Mouse (Mus musculus): ENCODE data around the gene Fam92b.
A peak's percentile ranks its signal among the peaks of the same experiment; 100 is the strongest.

Fam92b gene

GRCm38 (mm10) chr8:120213229-120213628, 36.0 kb upstream of the Fam92b start:
- Histone ChIP-seq H3K36me3 (ENCODE audit: insufficient read depth, low read length) (no peaks in the 10 kb centered on the region), H3K27me3 (ENCODE audit: insufficient read depth, low read length) (no peaks in the 10 kb centered on the region), H3K4me1 (replicated peaks; ENCODE audit: low read depth, low read length) (peaks cover 24% of the 10 kb centered on the region), H3K4me3 (replicated peaks; ENCODE audit: low read length) (no peak overlapping the region), H3K9me3 (ENCODE audit: low read length) (no peaks in the 10 kb centered on the region)
- TF ChIP-seq NANOG (IDR thresholded peaks at IDR 0.05; ENCODE audit: borderline replicate concordance, low read length) (no peak), CTCF (conservative IDR thresholded peaks at IDR 0.05; ENCODE audit: low read length) (no peak), POU5F1 (IDR thresholded peaks at IDR 0.05; ENCODE audit: borderline replicate concordance, low read length) (no peak)

- Histone ChIP-seq H3K27me3 (ENCODE audit: insufficient read depth, low read length) (no peaks in the 10 kb centered on the region), H3K36me3 (ENCODE audit: insufficient read depth, low read length) (no peaks in the 10 kb centered on the region), H3K4me1 (replicated peaks; ENCODE audit: low read depth, low read length) (peaks cover 27% of the 10 kb centered on the region), H3K9me3 (ENCODE audit: low read length) (no peaks in the 10 kb centered on the region), H3K4me3 (replicated peaks; ENCODE audit: low read length) (no peak overlapping the region)
- TF ChIP-seq CTCF (conservative IDR thresholded peaks at IDR 0.05; ENCODE audit: low read length): no peak
- no peak for TF ChIP-seq NANOG (IDR thresholded peaks at IDR 0.05; ENCODE audit: borderline replicate concordance, low read length)
- no peak for TF ChIP-seq POU5F1 (IDR thresholded peaks at IDR 0.05; ENCODE audit: borderline replicate concordance, low read length)
These were observed 35.3 kb upstream of the Fam92b start for GRCm38 (mm10) chr8:120212596-120212995.

GRCm38 (mm10) chr8:120211345-120211744, 34.1 kb upstream of the Fam92b start:
- Histone ChIP-seq H3K36me3 (ENCODE audit: insufficient read depth, low read length) (no peaks in the 10 kb centered on the region), H3K4me3 (replicated peaks; ENCODE audit: low read length) (no peak overlapping the region), H3K4me1 (replicated peaks; ENCODE audit: low read depth, low read length) (peaks cover 17% of the 10 kb centered on the region; the same call in 1 of the 2 replicates), H3K9me3 (ENCODE audit: low read length) (no peaks in the 10 kb centered on the region), H3K27me3 (ENCODE audit: insufficient read depth, low read length) (no peaks in the 10 kb centered on the region)
- TF ChIP-seq NANOG (IDR thresholded peaks at IDR 0.05; ENCODE audit: borderline replicate concordance, low read length) (no peak), CTCF (conservative IDR thresholded peaks at IDR 0.05; ENCODE audit: low read length) (no peak), POU5F1 (IDR thresholded peaks at IDR 0.05; ENCODE audit: borderline replicate concordance, low read length) (no peak)

GRCm38 (mm10) chr8:120208113-120208512, 30.8 kb upstream of the Fam92b start:
- H3K4me3 ChIP-seq (replicated peaks; ENCODE audit: low read length): peak overlapping the region; percentile 37; the same call in 1 of the 2 replicates
- no peak for TF ChIP-seq CTCF (conservative IDR thresholded peaks at IDR 0.05; ENCODE audit: low read length)
- no peak for TF ChIP-seq POU5F1 (IDR thresholded peaks at IDR 0.05; ENCODE audit: borderline replicate concordance, low read length)
- TF ChIP-seq NANOG (IDR thresholded peaks at IDR 0.05; ENCODE audit: borderline replicate concordance, low read length): no peak
- no peaks in the 10 kb centered on the region for H3K9me3 ChIP-seq (ENCODE audit: low read length)
- H3K36me3 ChIP-seq (ENCODE audit: insufficient read depth, low read length): no peaks in the 10 kb centered on the region
- H3K4me1 ChIP-seq (replicated peaks; ENCODE audit: low read depth, low read length): peaks cover 17% of the 10 kb centered on the region; the same call in 1 of the 2 replicates
- 0 out of 2 replicates have a peak, but pooled peaks cover 5% of the 10 kb centered on the region for H3K27me3 ChIP-seq (ENCODE audit: insufficient read depth, low read length)

GRCm38 (mm10) chr8:120207364-120207763, 30.1 kb upstream of the Fam92b start:
- Histone ChIP-seq H3K4me1 (replicated peaks; ENCODE audit: low read depth, low read length) (peaks cover 17% of the 10 kb centered on the region; the same call in 1 of the 2 replicates), H3K36me3 (ENCODE audit: insufficient read depth, low read length) (no peaks in the 10 kb centered on the region), H3K4me3 (replicated peaks; ENCODE audit: low read length) (no peak overlapping the region), H3K27me3 (ENCODE audit: insufficient read depth, low read length) (0 out of 2 replicates have a peak, but pooled peaks cover 5% of the 10 kb centered on the region), H3K9me3 (ENCODE audit: low read length) (peaks cover 6% of the 10 kb centered on the region)
- no peak for TF ChIP-seq NANOG (IDR thresholded peaks at IDR 0.05; ENCODE audit: borderline replicate concordance, low read length)
- TF ChIP-seq CTCF (conservative IDR thresholded peaks at IDR 0.05; ENCODE audit: low read length): peak; percentile 30

GRCm38 (mm10) chr8:120205916-120206315, 28.6 kb upstream of the Fam92b start:
- H3K9me3 ChIP-seq (ENCODE audit: low read length): peaks cover 20% of the 10 kb centered on the region
- peaks cover 9% of the 10 kb centered on the region; the same call in 1 of the 2 replicates for H3K4me1 ChIP-seq (replicated peaks; ENCODE audit: low read depth, low read length)
- 0 out of 2 replicates have a peak, but pooled peaks cover 5% of the 10 kb centered on the region for H3K27me3 ChIP-seq (ENCODE audit: insufficient read depth, low read length)
- no peaks in the 10 kb centered on the region for H3K36me3 ChIP-seq (ENCODE audit: insufficient read depth, low read length)
- no peak for TF ChIP-seq NANOG (IDR thresholded peaks at IDR 0.05; ENCODE audit: borderline replicate concordance, low read length)
- TF ChIP-seq POU5F1 (IDR thresholded peaks at IDR 0.05; ENCODE audit: borderline replicate concordance, low read length): no peak
- no peak for TF ChIP-seq CTCF (conservative IDR thresholded peaks at IDR 0.05; ENCODE audit: low read length)
- no peak overlapping the region for H3K4me3 ChIP-seq (replicated peaks; ENCODE audit: low read length)

- TF ChIP-seq NANOG (IDR thresholded peaks at IDR 0.05; ENCODE audit: borderline replicate concordance, low read length) (no peak), CTCF (conservative IDR thresholded peaks at IDR 0.05; ENCODE audit: low read length) (no peak), POU5F1 (IDR thresholded peaks at IDR 0.05; ENCODE audit: borderline replicate concordance, low read length) (no peak)
- H3K36me3 ChIP-seq (ENCODE audit: insufficient read depth, low read length): no peaks in the 10 kb centered on the region
- 0 out of 2 replicates have a peak, but pooled peaks cover 5% of the 10 kb centered on the region for H3K27me3 ChIP-seq (ENCODE audit: insufficient read depth, low read length)
- H3K4me1 ChIP-seq (replicated peaks; ENCODE audit: low read depth, low read length): peaks cover 8% of the 10 kb centered on the region; the same call in 1 of the 2 replicates
- no peak overlapping the region for H3K4me3 ChIP-seq (replicated peaks; ENCODE audit: low read length)
- peaks cover 31% of the 10 kb centered on the region for H3K9me3 ChIP-seq (ENCODE audit: low read length)
These were observed 27.6 kb upstream of the Fam92b start for GRCm38 (mm10) chr8:120204736-120205360.

- Histone ChIP-seq H3K27me3 (ENCODE audit: insufficient read depth, low read length) (0 out of 2 replicates have a peak, but pooled peaks cover 5% of the 10 kb centered on the region), H3K4me3 (replicated peaks; ENCODE audit: low read length) (no peak overlapping the region), H3K4me1 (replicated peaks; ENCODE audit: low read depth, low read length) (no peaks in the 10 kb centered on the region), H3K36me3 (ENCODE audit: insufficient read depth, low read length) (no peaks in the 10 kb centered on the region), H3K9me3 (ENCODE audit: low read length) (peaks cover 38% of the 10 kb centered on the region)
- TF ChIP-seq POU5F1 (IDR thresholded peaks at IDR 0.05; ENCODE audit: borderline replicate concordance, low read length) (no peak), CTCF (conservative IDR thresholded peaks at IDR 0.05; ENCODE audit: low read length) (no peak), NANOG (IDR thresholded peaks at IDR 0.05; ENCODE audit: borderline replicate concordance, low read length) (no peak)
These were observed 25.3 kb upstream of the Fam92b start for GRCm38 (mm10) chr8:120202546-120202945.

All from E14TG2a.4 (cell line).